Mouse (Mus musculus): ENCODE data around the gene Gpr132.

DNA sequence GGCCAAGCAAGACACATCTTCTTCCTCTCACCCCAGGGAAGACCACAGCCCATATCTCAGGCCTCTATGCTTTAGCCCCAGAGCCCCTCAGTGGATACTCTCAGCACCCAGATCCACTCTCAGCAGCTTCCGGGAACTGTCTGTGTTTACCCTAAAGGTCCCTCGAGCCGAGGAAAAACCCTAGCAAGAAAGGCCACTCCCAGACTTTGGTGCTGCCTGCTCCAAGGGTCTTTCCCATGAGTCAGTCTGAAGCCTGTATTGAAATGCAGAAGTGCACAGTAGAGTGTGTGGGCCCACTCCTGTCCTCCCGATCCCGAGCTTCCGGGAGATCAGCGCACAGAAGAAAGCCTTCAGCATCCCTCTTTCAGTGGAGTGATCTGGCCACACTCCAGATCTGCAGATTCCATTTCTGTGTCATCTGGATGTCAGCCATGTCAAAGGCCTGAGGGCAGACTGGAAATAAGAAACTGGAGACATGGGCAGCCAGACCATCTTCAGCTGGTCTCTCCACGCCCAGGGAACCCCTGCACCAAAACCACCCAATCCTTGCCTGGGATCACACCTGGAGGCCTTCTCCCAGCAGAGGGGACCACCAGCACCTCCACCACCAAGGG is 1.5 kb downstream of the Gpr132 start:
- TF ChIP-seq EP300 (IDR thresholded peaks at IDR 0.05; ENCODE audit: low read depth in 1 of 2, low read length in 2 of 2) = no peak
- no peak for TF ChIP-seq MAFK (IDR thresholded peaks at IDR 0.05; ENCODE audit: borderline replicate concordance, low read depth, low read length)
- no peak for TF ChIP-seq HCFC1 (IDR thresholded peaks at IDR 0.05; ENCODE audit: low read depth, low read length)

Data from MEL (cell line).